27 mouse cellular contexts compared by ENCODE assay signal in genomic region chr19:56972768-56973167, GRCm38 (mm10). TPM values are rescaled to one million over a fixed set of nuclear protein-coding genes. Genes with fewer than 3 reads are reported as not detected.
DNase-seq lines count a peak whose midpoint lies in the region; ATAC-seq and TF ChIP-seq lines count a peak whose summit lies in the region.
"Had no signal": no experiment of that assay in that cellular context is flagged by ENCODE, and none has a peak within 500 bp of the region (broad histone marks: within the 10 kb centered on the region; RNA-seq: fewer than 3 reads in every experiment).

No protein-coding gene starts in this region.

- peak overlapping the region; percentile 3; the same call in 1 of the 2 replicates for H3K27ac ChIP-seq in heart, embryonic 10.5 days
- peak overlapping the region; percentile 48; the same call in 1 of the 2 replicates for H3K27ac ChIP-seq in heart, embryonic 12.5 days (ENCODE audit: poor library complexity, severe bottlenecking)
- H3K27ac ChIP-seq in kidney, embryonic 14.5 days (ENCODE audit: low read depth, low read length), result 0 out of 2 replicates have a peak overlapping the region, but pooled peaks have one; percentile 19
- H3K27ac ChIP-seq: embryonic facial prominence, embryonic 13.5 days; embryonic facial prominence, embryonic 15.5 days; forebrain, embryonic 13.5 days; forebrain, embryonic 15.5 days had no signal

- WGBS in heart, embryonic 10.5 days, result 46% methylated on average over 2 of the region's 2 CpGs
- 46% methylated on average over 2 of the region's 2 CpGs for WGBS in heart, embryonic 12.5 days
- WGBS in kidney, embryonic 14.5 days, result 83% methylated on average over 2 of the region's 2 CpGs

- no peak overlapping the region for H3ac ChIP-seq in myocyte (ENCODE audit: control insufficient read depth, insufficient read length)

- no peaks in the 10 kb centered on the region for H3K79me2 ChIP-seq in myocyte (ENCODE audit: control insufficient read depth, insufficient read depth)

- H3K27me3 ChIP-seq in heart, embryonic 10.5 days (ENCODE audit: insufficient read depth, poor library complexity, severe bottlenecking), result no peaks in the 10 kb centered on the region
- no peaks in the 10 kb centered on the region for H3K27me3 ChIP-seq in heart, embryonic 12.5 days (replicated peaks)
- H3K27me3 ChIP-seq in kidney, embryonic 14.5 days (ENCODE audit: control insufficient read depth, insufficient read depth, low read length), result no peaks in the 10 kb centered on the region
- H3K27me3 ChIP-seq in myocyte (ENCODE audit: control insufficient read depth, insufficient read depth, insufficient read length), result no peaks in the 10 kb centered on the region
- H3K27me3 ChIP-seq: CH12.LX; embryonic facial prominence, embryonic 13.5 days; embryonic facial prominence, embryonic 15.5 days; forebrain, embryonic 13.5 days; forebrain, embryonic 15.5 days had no signal

- intact Hi-C loops in heart, postnatal 14 days (cut with DNase I), result no loop called here

- no peaks in the 10 kb centered on the region for H3K36me3 ChIP-seq in heart, embryonic 10.5 days
- H3K36me3 ChIP-seq in heart, embryonic 12.5 days, result no peaks in the 10 kb centered on the region
- no peaks in the 10 kb centered on the region for H3K36me3 ChIP-seq in kidney, embryonic 14.5 days (ENCODE audit: control insufficient read depth, insufficient read depth, low read length)
- H3K36me3 ChIP-seq in myocyte (ENCODE audit: control insufficient read depth, insufficient read depth), result no peaks in the 10 kb centered on the region
- H3K36me3 ChIP-seq: embryonic facial prominence, embryonic 13.5 days; embryonic facial prominence, embryonic 15.5 days; forebrain, embryonic 15.5 days; G1E had no signal

- peaks cover 33% of the 10 kb centered on the region for H3K4me1 ChIP-seq in heart, embryonic 10.5 days
- H3K4me1 ChIP-seq in heart, embryonic 12.5 days (replicated peaks), result peaks cover 32% of the 10 kb centered on the region
- peaks cover 8% of the 10 kb centered on the region; the same call in 1 of the 2 replicates for H3K4me1 ChIP-seq in kidney, embryonic 14.5 days (ENCODE audit: control insufficient read depth, insufficient read depth, low read length)
- H3K4me1 ChIP-seq: forebrain, embryonic 13.5 days; forebrain, embryonic 15.5 days had no signal

- no peak for TF ChIP-seq POLR2A in myocyte (IDR thresholded peaks at IDR 0.05; ENCODE audit: insufficient read length, low read depth)

- DNase-seq in heart, embryonic 10.5 days (ENCODE audit: low spot score), result no peak
- no peak for DNase-seq in heart, postnatal 14 days
- DNase-seq in heart, adult 11 months, result no peak
- no peak for DNase-seq in kidney, adult 18-20 months
- DNase-seq: adrenal gland, adult 2 months; adrenal gland, postnatal 10 days; adrenal gland, postnatal 25 days; cerebellum, adult 11 months; cerebellum, adult 18-20 months; cerebellum, adult 8-10 months; cerebellum, adult 9-11 months; cerebellum, postnatal 14 days; cerebellum, postnatal 36 days; embryo, embryonic 11 days; forebrain, postnatal 0 days had no signal

- no peaks in the 10 kb centered on the region for H3K9me3 ChIP-seq in heart, embryonic 10.5 days
- H3K9me3 ChIP-seq in heart, embryonic 12.5 days (replicated peaks), result no peaks in the 10 kb centered on the region
- H3K9me3 ChIP-seq in kidney, embryonic 14.5 days (ENCODE audit: control insufficient read depth, low read length), result no peaks in the 10 kb centered on the region
- H3K9me3 ChIP-seq: embryonic facial prominence, embryonic 13.5 days; embryonic facial prominence, embryonic 15.5 days; forebrain, embryonic 13.5 days; forebrain, embryonic 15.5 days had no signal

- 0 out of 2 replicates have a peak overlapping the region, but pooled peaks have one; percentile 11 for H3K9ac ChIP-seq in heart, embryonic 12.5 days
- no peak overlapping the region for H3K9ac ChIP-seq in kidney, embryonic 14.5 days (ENCODE audit: low read depth, low read length)
- H3K9ac ChIP-seq: embryonic facial prominence, embryonic 13.5 days; embryonic facial prominence, embryonic 15.5 days; forebrain, embryonic 13.5 days; forebrain, embryonic 15.5 days; forebrain, postnatal 0 days had no signal

- no peak for ATAC-seq in heart, embryonic 12.5 days (ENCODE audit: insufficient number of reproducible peaks, low FRiP score)
- no peak for ATAC-seq in kidney, embryonic 14.5 days (ENCODE audit: low FRiP score, low TSS enrichment)
- no peak for ATAC-seq in erythroid progenitor cell, adult 5-6 weeks (replicated peaks; ENCODE audit: low FRiP score, poor library complexity, severe bottlenecking)
- ATAC-seq: forebrain, embryonic 13.5 days; forebrain, embryonic 15.5 days; forebrain, postnatal 0 days had no signal

- no peak overlapping the region for H3K4me3 ChIP-seq in heart, embryonic 10.5 days
- H3K4me3 ChIP-seq in heart, embryonic 12.5 days, result no peak overlapping the region
- H3K4me3 ChIP-seq in kidney, embryonic 14.5 days (ENCODE audit: low read length), result no peak overlapping the region
- no peak overlapping the region for H3K4me3 ChIP-seq in myocyte
- H3K4me3 ChIP-seq: embryonic facial prominence, embryonic 13.5 days; embryonic facial prominence, embryonic 15.5 days; erythroblast, embryonic 14.5 days; forebrain, embryonic 13.5 days; forebrain, embryonic 15.5 days had no signal

- H3K4me2 ChIP-seq in heart, embryonic 12.5 days, result no peak overlapping the region
- no peak overlapping the region for H3K4me2 ChIP-seq in kidney, embryonic 14.5 days (replicated peaks; ENCODE audit: low read depth, low read length)
- H3K4me2 ChIP-seq in myocyte (ENCODE audit: low read depth), result no peak overlapping the region
- H3K4me2 ChIP-seq: embryonic facial prominence, embryonic 13.5 days; embryonic facial prominence, embryonic 15.5 days; forebrain, embryonic 13.5 days; forebrain, embryonic 15.5 days had no signal

TF ChIP-seq in myocyte, 11 proteins besides CTCF, POLR2A, EP300 and RAD21:
- TF ChIP-seq MAX (IDR thresholded peaks at IDR 0.05; ENCODE audit: low read depth) (no peak), POLR2AphosphoS2 (IDR thresholded peaks at IDR 0.05; ENCODE audit: insufficient read length, low read depth) (no peak), USF1 (IDR thresholded peaks at IDR 0.05; ENCODE audit: low read depth) (no peak), TCF12 (IDR thresholded peaks at IDR 0.05; ENCODE audit: insufficient read depth, poor library complexity, severe bottlenecking) (peak; percentile 40), MYOG (IDR thresholded peaks at IDR 0.05; ENCODE audit: control insufficient read depth in 1 of 3, insufficient read depth in 1 of 3, insufficient read length in 2 of 3, low read depth in 2 of 3) (peak in 2 of 3 experiments; percentile 37 to 83), REST (IDR thresholded peaks at IDR 0.05; ENCODE audit: insufficient read depth, insufficient read length) (no peak), MYOD1 (IDR thresholded peaks at IDR 0.05; ENCODE audit: control insufficient read depth in 1 of 3, insufficient read length in 2 of 3, low read depth in 2 of 3) (peak in 2 of 3 experiments; percentile 72 to 82), TCF3 (IDR thresholded peaks at IDR 0.05; ENCODE audit: insufficient read length, low read depth) (peak; percentile 43), SRF (IDR thresholded peaks at IDR 0.05; ENCODE audit: control insufficient read depth, insufficient read length, low read depth) (no peak)

RNA-seq across cellular contexts. Expression of gene Afap1l2, which starts 35.3 kb away (rescaled TPM):
- 1.2 and 1.6 TPM in 2 replicates for polyA plus RNA-seq in heart, embryonic 10.5 days (2016; fragmentation: Nextera tagmentation; extraction: Ambion mirVana)
- 1 to 10 TPM; 7.5 to 9.1 TPM for total RNA-seq in heart, postnatal 14 days (2021)
- polyA plus RNA-seq in heart, embryonic 12.5 days (2016; fragmentation: Nextera tagmentation; extraction: Ambion mirVana), result 0.92 and 1.1 TPM in 2 replicates
- polyA plus RNA-seq in kidney, embryonic 14.5 days (2014; fragmentation: Nextera tagmentation; extraction: Ambion mirVana), result 9.0 and 12.5 TPM in 2 replicates
- 15.2 TPM for polyA plus RNA-seq in myocyte (2012; fragmentation: generic; extraction: Trizol)
- not detected in 2 replicates for total RNA-seq in erythroid progenitor cell, adult 5-6 weeks (2015; ENCODE audit: low replicate concordance)
- not detected in 2 replicates for total RNA-seq in erythroid progenitor cell, adult 5-6 weeks (2017; ENCODE audit: low replicate concordance)
- total RNA-seq: common myeloid progenitor, adult 5-6 weeks had no signal
- polyA plus RNA-seq: erythroblast, embryonic 14.5 days; G1E had no signal
